In genomic region chr10:57231117-57231516, GRCm38 (mm10) we compare ENCODE assay signal across 15 mouse cellular contexts.
DNase-seq lines count a peak whose midpoint lies in the region; ATAC-seq and TF ChIP-seq lines count a peak whose summit lies in the region.
"Had no signal": no experiment of that assay in that cellular context is flagged by ENCODE, and none has a peak within 500 bp of the region (broad histone marks: within the 10 kb centered on the region; RNA-seq: fewer than 3 reads in every experiment).

No protein-coding gene starts in this region.

- no peak for TF ChIP-seq POLR2A in brain, embryonic 14.5 days (IDR thresholded peaks at IDR 0.05; ENCODE audit: borderline replicate concordance, extremely low read depth, insufficient read depth, insufficient read length, poor library complexity, severe bottlenecking)

- H3K4me3 ChIP-seq in embryonic facial prominence, embryonic 11.5 days (ENCODE audit: low read depth, low read length) = no peak overlapping the region
- no peak overlapping the region for H3K4me3 ChIP-seq in embryonic facial prominence, embryonic 10.5 days
- H3K4me3 ChIP-seq in intestine, embryonic 16.5 days (ENCODE audit: low read length) = no peak overlapping the region
- H3K4me3 ChIP-seq: heart, adult 2 months; neural tube, embryonic 15.5 days had no signal

- H3K4me1 ChIP-seq in embryonic facial prominence, embryonic 11.5 days (ENCODE audit: control insufficient read depth, insufficient read depth, low read length) = no peaks in the 10 kb centered on the region
- no peaks in the 10 kb centered on the region for H3K4me1 ChIP-seq in embryonic facial prominence, embryonic 10.5 days
- H3K4me1 ChIP-seq in intestine, embryonic 16.5 days (ENCODE audit: control insufficient read depth, insufficient read depth, low read length) = no peaks in the 10 kb centered on the region
- H3K4me1 ChIP-seq: neural tube, embryonic 15.5 days had no signal

- no peak overlapping the region for H3K27ac ChIP-seq in embryonic facial prominence, embryonic 11.5 days (replicated peaks; ENCODE audit: low read depth, low read length)
- no peak overlapping the region for H3K27ac ChIP-seq in embryonic facial prominence, embryonic 10.5 days (replicated peaks)
- H3K27ac ChIP-seq in intestine, embryonic 16.5 days (ENCODE audit: low read length) = no peak overlapping the region
- H3K27ac ChIP-seq: heart, adult 2 months; neural tube, embryonic 15.5 days had no signal

- no peaks in the 10 kb centered on the region for H3K36me3 ChIP-seq in embryonic facial prominence, embryonic 11.5 days (replicated peaks; ENCODE audit: control insufficient read depth, insufficient read depth, low read depth, low read length)
- no peaks in the 10 kb centered on the region for H3K36me3 ChIP-seq in embryonic facial prominence, embryonic 10.5 days (replicated peaks)
- H3K36me3 ChIP-seq in intestine, embryonic 16.5 days (ENCODE audit: control insufficient read depth, insufficient read depth, low read length) = no peaks in the 10 kb centered on the region
- H3K36me3 ChIP-seq: neural tube, embryonic 15.5 days had no signal

- H3K9me3 ChIP-seq in embryonic facial prominence, embryonic 11.5 days (replicated peaks; ENCODE audit: control insufficient read depth, low read length) = no peaks in the 10 kb centered on the region
- H3K9me3 ChIP-seq in embryonic facial prominence, embryonic 10.5 days = no peaks in the 10 kb centered on the region
- no peaks in the 10 kb centered on the region for H3K9me3 ChIP-seq in intestine, embryonic 16.5 days (ENCODE audit: control insufficient read depth, low read length)
- H3K9me3 ChIP-seq: neural tube, embryonic 15.5 days had no signal

- ATAC-seq in embryonic facial prominence, embryonic 11.5 days (replicated peaks; ENCODE audit: insufficient number of reproducible peaks, low FRiP score, low TSS enrichment, low read depth) = no peak
- no peak for ATAC-seq in intestine, embryonic 16.5 days
- ATAC-seq: liver, postnatal 0 days had no signal

- H3K4me2 ChIP-seq in embryonic facial prominence, embryonic 11.5 days (ENCODE audit: low read depth, low read length) = no peak overlapping the region
- no peak overlapping the region for H3K4me2 ChIP-seq in intestine, embryonic 16.5 days (ENCODE audit: low read depth, low read length)
- H3K4me2 ChIP-seq: neural tube, embryonic 15.5 days had no signal

- H3K9ac ChIP-seq in embryonic facial prominence, embryonic 11.5 days (replicated peaks; ENCODE audit: low read length) = no peak overlapping the region
- no peak overlapping the region for H3K9ac ChIP-seq in intestine, embryonic 16.5 days (ENCODE audit: low read depth, low read length)
- H3K9ac ChIP-seq: liver, postnatal 0 days; neural tube, embryonic 15.5 days had no signal

- no peaks in the 10 kb centered on the region for H3K27me3 ChIP-seq in embryonic facial prominence, embryonic 11.5 days (ENCODE audit: control insufficient read depth, insufficient read depth, low read length)
- no peaks in the 10 kb centered on the region for H3K27me3 ChIP-seq in embryonic facial prominence, embryonic 10.5 days (replicated peaks; ENCODE audit: low read depth, poor library complexity, severe bottlenecking)
- no peaks in the 10 kb centered on the region for H3K27me3 ChIP-seq in intestine, embryonic 16.5 days (replicated peaks; ENCODE audit: control insufficient read depth, insufficient read depth, low read length)
- H3K27me3 ChIP-seq: neural tube, embryonic 15.5 days had no signal

- peak; percentile 23 for DNase-seq in embryonic facial prominence, embryonic 11.5 days (ENCODE audit: low spot score)
- DNase-seq in embryonic facial prominence, embryonic 10.5 days (ENCODE audit: low spot score) = no peak
- peak; percentile 28 for DNase-seq in layer of hippocampus, adult 11-12 months (ENCODE audit: low spot score)
- DNase-seq in layer of hippocampus, postnatal 25 days (ENCODE audit: extremely low spot score in 1 of 2, low spot score in 1 of 2) = no peak
- peak; percentile 11 for DNase-seq in brain, embryonic 14.5 days (ENCODE audit: low read depth)
- peak; percentile 15 for DNase-seq in layer of hippocampus, adult 9-10 months (ENCODE audit: low spot score)
- DNase-seq in testis, postnatal 14 days (ENCODE audit: low spot score) = no peak
- DNase-seq: adrenal gland, postnatal 14 days; cerebellum, adult 8-10 months; liver, postnatal 0 days; midbrain, embryonic 14.5 days; right cerebral cortex, postnatal 4 days had no signal

- no peak for TF ChIP-seq CTCF in brain, embryonic 14.5 days (IDR thresholded peaks at IDR 0.05; ENCODE audit: borderline replicate concordance, extremely low read depth, insufficient read depth, insufficient read length)

- 44% methylated on average over 3 of the region's 3 CpGs for whole genome bisulfite sequencing in embryonic facial prominence, embryonic 11.5 days
- WGBS in embryonic facial prominence, embryonic 10.5 days = 58% methylated on average over 3 of the region's 3 CpGs
- 54% methylated on average over 3 of the region's 3 CpGs for WGBS in intestine, embryonic 16.5 days

Comparison
In these comparisons a context has a peak if more than half of its experiments do, and no peak if none do; other contexts are left out.
1. DNase-seq: peak in embryonic facial prominence, embryonic 11.5 days (single experiment), layer of hippocampus, adult 11-12 months (single experiment), brain, embryonic 14.5 days (single experiment) and layer of hippocampus, adult 9-10 months (single experiment); none in embryonic facial prominence, embryonic 10.5 days (single experiment), layer of hippocampus, postnatal 25 days (0 of 2) and testis, postnatal 14 days (single experiment).